Mouse (Mus musculus): Measurements from ENCODE around the gene Cemip. TPM values are rescaled to one million over a fixed set of nuclear protein-coding genes. Genes with fewer than 3 reads are reported as not detected.

Gene Cemip
- total and polyA plus RNA-seq, 3 experiments: under 0.01 TPM; not detected in 2

- no peak overlapping the region for H3K27ac ChIP-seq (ENCODE audit: insufficient read depth, low read depth)
- H3K4me1 ChIP-seq (ENCODE audit: control insufficient read depth in 1 of 2, insufficient read depth in 2 of 2): no peaks in the 10 kb centered on the region; a peak in 1 of 4 replicates
- in situ Hi-C loops (cut with MboI; ENCODE audit: low pct_ligation_motif_present, low pct_unique_long_range_greater_than_20kb, low sequenced_read_pairs): no loop called here
- H3K4me3 ChIP-seq (replicated peaks in 1 of 3; ENCODE audit: low read depth in 2 of 3, low read length in 2 of 3, poor library complexity in 1 of 3): no peak overlapping the region
- no peaks in the 10 kb centered on the region for H3K36me3 ChIP-seq (replicated peaks in 1 of 2; ENCODE audit: control insufficient read depth in 1 of 2, insufficient read depth in 1 of 2, low read length in 1 of 2)
- no peaks in the 10 kb centered on the region for H3K79me2 ChIP-seq (replicated peaks; ENCODE audit: control insufficient read depth, extremely low read depth, insufficient read depth, poor library complexity, severe bottlenecking)
- TF ChIP-seq USF2 (conservative IDR thresholded peaks at IDR 0.05; ENCODE audit: low read depth, low read length) (no peak), SIN3A (IDR thresholded peaks at IDR 0.05; ENCODE audit: low read length) (no peak), MYC (IDR thresholded peaks at IDR 0.05; ENCODE audit: low read depth, low read length) (no peak), ZKSCAN1 (IDR thresholded peaks at IDR 0.05; ENCODE audit: borderline replicate concordance, low read depth, low read length) (no peak), USF1 (IDR thresholded peaks at IDR 0.05; ENCODE audit: low read depth, low read length) (no peak), UBTF (IDR thresholded peaks at IDR 0.05; ENCODE audit: low read depth, low read length) (no peak), MAFK (IDR thresholded peaks at IDR 0.05; ENCODE audit: insufficient replicate concordance, low read length) (no peak), ZC3H11A (IDR thresholded peaks at IDR 0.05; ENCODE audit: low read depth, low read length) (no peak), JUN (IDR thresholded peaks at IDR 0.05; ENCODE audit: insufficient read depth, low read depth, low read length) (no peak)
- no peak overlapping the region for H3K9ac ChIP-seq (ENCODE audit: insufficient read depth, low read depth)
- dilution Hi-C loops (cut with MboI; ENCODE audit: extremely low pct_ligation_motif_present, extremely low pct_unique_long_range_greater_than_20kb, low sequenced_read_pairs): no loop called here
- no peaks in the 10 kb centered on the region for H3K9me3 ChIP-seq (replicated peaks; ENCODE audit: low read length)
- peaks cover 44% of the 10 kb centered on the region for H3K27me3 ChIP-seq (replicated peaks)
- DNase-seq (ENCODE audit: extremely low read depth): no peak
- H3K4me2 ChIP-seq (ENCODE audit: insufficient read depth, low read depth, poor library complexity, severe bottlenecking): no peak overlapping the region
These were observed 85.6 kb downstream of the Cemip start for GRCm38 (mm10) chr7:84000671-84001070.

GRCm38 (mm10) chr7:83999647-84000046 lies 86.7 kb downstream of the Cemip start:
- Histone ChIP-seq H3K79me2 (replicated peaks; ENCODE audit: control insufficient read depth, extremely low read depth, insufficient read depth, poor library complexity, severe bottlenecking) (no peaks in the 10 kb centered on the region), H3K9ac (ENCODE audit: insufficient read depth, low read depth) (no peak overlapping the region), H3K4me1 (ENCODE audit: control insufficient read depth in 1 of 2, insufficient read depth in 2 of 2) (no peaks in the 10 kb centered on the region; a peak in 1 of 4 replicates), H3K27ac (ENCODE audit: insufficient read depth, low read depth) (no peak overlapping the region), H3K4me3 (replicated peaks in 1 of 3; ENCODE audit: low read depth in 2 of 3, low read length in 2 of 3, poor library complexity in 1 of 3) (no peak overlapping the region), H3K9me3 (replicated peaks; ENCODE audit: low read length) (no peaks in the 10 kb centered on the region), H3K36me3 (replicated peaks in 1 of 2; ENCODE audit: control insufficient read depth in 1 of 2, insufficient read depth in 1 of 2, low read length in 1 of 2) (no peaks in the 10 kb centered on the region), H3K4me2 (ENCODE audit: insufficient read depth, low read depth, poor library complexity, severe bottlenecking) (no peak overlapping the region), H3K27me3 (replicated peaks) (peaks cover 42% of the 10 kb centered on the region)
- dilution Hi-C loops (cut with MboI; ENCODE audit: extremely low pct_ligation_motif_present, extremely low pct_unique_long_range_greater_than_20kb, low sequenced_read_pairs) (no loop called here), in situ Hi-C loops (cut with MboI; ENCODE audit: low pct_ligation_motif_present, low pct_unique_long_range_greater_than_20kb, low sequenced_read_pairs) (no loop called here)
- TF ChIP-seq TCF12 (IDR thresholded peaks at IDR 0.05; ENCODE audit: low read depth, low read length) (no peak), USF1 (IDR thresholded peaks at IDR 0.05; ENCODE audit: low read depth, low read length) (no peak), ZC3H11A (IDR thresholded peaks at IDR 0.05; ENCODE audit: low read depth, low read length) (no peak), MYC (IDR thresholded peaks at IDR 0.05; ENCODE audit: low read depth, low read length) (no peak), CHD2 (IDR thresholded peaks at IDR 0.05; ENCODE audit: low read length) (no peak), BHLHE40 (IDR thresholded peaks at IDR 0.05; ENCODE audit: low read depth, low read length) (no peak)
- no peak for DNase-seq (ENCODE audit: extremely low read depth)

GRCm38 (mm10) chr7:83994348-83994747 lies 92.0 kb downstream of the Cemip start:
- no peak for DNase-seq (ENCODE audit: extremely low read depth)
- Histone ChIP-seq H3K4me1 (ENCODE audit: control insufficient read depth in 1 of 2, insufficient read depth in 2 of 2) (no peaks in the 10 kb centered on the region), H3K36me3 (replicated peaks in 1 of 2; ENCODE audit: control insufficient read depth in 1 of 2, insufficient read depth in 1 of 2, low read length in 1 of 2) (no peaks in the 10 kb centered on the region), H3K79me2 (replicated peaks; ENCODE audit: control insufficient read depth, extremely low read depth, insufficient read depth, poor library complexity, severe bottlenecking) (no peaks in the 10 kb centered on the region), H3K27me3 (replicated peaks) (peaks cover 46% of the 10 kb centered on the region), H3K9ac (ENCODE audit: insufficient read depth, low read depth) (no peak overlapping the region), H3K4me3 (replicated peaks in 1 of 3; ENCODE audit: low read depth in 2 of 3, low read length in 2 of 3, poor library complexity in 1 of 3) (no peak overlapping the region), H3K4me2 (ENCODE audit: insufficient read depth, low read depth, poor library complexity, severe bottlenecking) (no peak overlapping the region), H3K27ac (ENCODE audit: insufficient read depth, low read depth) (no peak overlapping the region), H3K9me3 (replicated peaks; ENCODE audit: low read length) (no peaks in the 10 kb centered on the region)
- in situ Hi-C loops (cut with MboI; ENCODE audit: low pct_ligation_motif_present, low pct_unique_long_range_greater_than_20kb, low sequenced_read_pairs): no loop called here
- TF ChIP-seq PAX5 (IDR thresholded peaks at IDR 0.05; ENCODE audit: low read length) (no peak), GABPA (IDR thresholded peaks at IDR 0.05; ENCODE audit: insufficient replicate concordance, low read depth, low read length) (no peak), ZC3H11A (IDR thresholded peaks at IDR 0.05; ENCODE audit: low read depth, low read length) (no peak), JUND (conservative IDR thresholded peaks at IDR 0.05; ENCODE audit: low read depth, low read length) (no peak), POLR2AphosphoS2 (IDR thresholded peaks at IDR 0.05; ENCODE audit: low read depth, low read length) (no peak), HCFC1 (IDR thresholded peaks at IDR 0.05; ENCODE audit: low read depth, low read length) (no peak), RCOR1 (conservative IDR thresholded peaks at IDR 0.05; ENCODE audit: low read depth, low read length) (no peak), MEF2A (IDR thresholded peaks at IDR 0.05; ENCODE audit: borderline replicate concordance, low read depth, low read length) (no peak), MXI1 (IDR thresholded peaks at IDR 0.05; ENCODE audit: low read depth, low read length) (no peak), SMC3 (IDR thresholded peaks at IDR 0.05; ENCODE audit: low read depth, low read length) (no peak), NRF1 (IDR thresholded peaks at IDR 0.05; ENCODE audit: low read depth, low read length) (no peak), TBP (conservative IDR thresholded peaks at IDR 0.05; ENCODE audit: low read depth, low read length) (no peak), CHD2 (IDR thresholded peaks at IDR 0.05; ENCODE audit: low read length) (no peak), BHLHE40 (IDR thresholded peaks at IDR 0.05; ENCODE audit: low read depth, low read length) (no peak), MAZ (IDR thresholded peaks at IDR 0.05; ENCODE audit: low read depth, low read length) (no peak), ETS1 (conservative IDR thresholded peaks at IDR 0.05; ENCODE audit: low read depth, low read length) (no peak)
- dilution Hi-C loops (cut with MboI; ENCODE audit: extremely low pct_ligation_motif_present, extremely low pct_unique_long_range_greater_than_20kb, low sequenced_read_pairs): no loop called here

All from CH12.LX (cell line).